Mouse (Mus musculus) cerebellum, postnatal 4 days (tissue): ENCODE measurements at regions not wholly inside any gene's neighbourhood (a gene's known extent, or its start where the extent isn't known, plus 50 kb on each side); places are given as distances from the start of the nearest gene placed in this dataset.
"Not testable (repeated sequence)": the region's sequence is repeated elsewhere in the genome, so short reads cannot be mapped to it uniquely, and the experiment has no call there.

Experiments used
- DNase-seq, 2 experiments: peaks; one replicate each; pipeline ENCODE4 v3.0.0; 2022; ENCODE audit warnings: low spot score in 2 of 2, mixed read lengths in 1 of 2

DNA sequence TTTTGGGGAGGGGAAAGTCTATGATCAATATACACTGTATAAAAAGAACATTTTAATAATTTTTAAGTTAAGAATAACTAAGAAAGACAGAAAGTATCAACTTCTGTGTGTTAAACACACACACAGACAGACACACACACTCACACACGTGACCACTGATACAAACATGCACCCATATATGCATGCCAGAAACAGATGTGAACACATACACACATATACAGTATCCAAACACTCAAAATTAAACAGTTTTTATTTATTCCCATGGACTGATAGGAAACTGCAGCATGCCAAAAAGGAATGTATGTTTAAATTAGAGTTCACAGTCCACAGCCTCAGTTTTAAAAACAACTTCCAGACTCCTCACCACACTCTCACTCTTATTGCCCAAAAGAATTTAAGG is 203.4 kb upstream of the Tbl1x start:
- no peak for DNase-seq

DNA sequence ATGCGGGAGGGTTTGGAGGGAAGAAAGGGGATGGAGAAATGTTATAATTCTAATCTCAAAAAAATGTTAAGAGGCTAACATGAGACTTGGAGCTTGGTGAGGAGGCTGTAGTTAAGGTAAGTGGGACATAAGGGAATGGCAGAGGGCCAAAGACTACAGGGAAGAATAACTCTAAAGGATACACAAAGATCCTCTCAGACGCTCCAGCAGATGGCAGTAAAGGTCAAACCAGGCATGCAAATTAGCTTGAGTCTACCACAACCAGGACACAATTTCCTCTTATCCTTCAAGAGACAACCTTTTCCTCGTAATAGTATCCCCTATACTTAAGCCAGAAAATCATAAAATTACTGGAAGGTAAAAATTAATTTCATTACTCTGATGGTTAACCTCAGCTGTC is 196.4 kb upstream of the Tbl1x start:
- DNase-seq: peak in 1 of 2 experiments; percentile 11

DNA sequence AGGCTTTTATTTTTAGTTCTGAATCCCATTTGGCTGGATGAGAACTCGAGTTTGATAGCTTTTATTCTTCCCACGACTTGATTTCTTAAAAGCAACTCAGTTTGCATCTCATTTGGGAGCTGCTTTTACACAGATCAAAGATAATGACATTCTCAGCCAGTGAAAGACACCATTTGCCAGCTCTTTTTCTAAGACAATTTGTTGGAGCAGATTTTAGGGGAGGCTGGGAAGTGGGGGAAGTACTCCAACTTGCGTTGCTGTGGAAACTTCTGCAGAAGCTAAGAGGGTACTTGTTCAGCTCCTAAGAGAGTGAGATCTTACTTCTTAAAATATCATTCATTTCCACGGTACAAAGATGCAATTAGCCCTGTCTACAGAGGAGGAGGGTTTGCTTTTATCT is 187.2 kb upstream of the Tbl1x start:
- DNase-seq: no peak

DNA sequence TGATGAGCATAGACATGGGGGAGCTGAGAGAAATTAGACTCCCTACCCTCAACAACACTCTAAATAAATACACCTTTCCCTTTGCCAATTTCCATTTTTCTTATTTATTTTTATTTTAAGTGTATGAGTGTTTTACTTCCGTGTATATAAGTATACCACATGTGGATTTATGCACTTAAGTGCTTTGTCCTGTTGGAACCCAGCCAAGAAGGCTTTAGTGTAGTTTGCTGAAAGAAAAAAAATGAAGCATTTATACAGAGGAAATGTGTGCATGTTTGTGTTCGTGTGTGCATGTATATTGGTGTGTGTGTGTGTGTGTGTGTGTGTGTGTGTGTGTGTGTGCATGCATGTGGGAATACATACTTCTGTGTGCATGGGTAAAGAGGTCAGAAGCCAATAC is 157.6 kb upstream of the Tbl1x start:
- DNase-seq: no peak

DNA sequence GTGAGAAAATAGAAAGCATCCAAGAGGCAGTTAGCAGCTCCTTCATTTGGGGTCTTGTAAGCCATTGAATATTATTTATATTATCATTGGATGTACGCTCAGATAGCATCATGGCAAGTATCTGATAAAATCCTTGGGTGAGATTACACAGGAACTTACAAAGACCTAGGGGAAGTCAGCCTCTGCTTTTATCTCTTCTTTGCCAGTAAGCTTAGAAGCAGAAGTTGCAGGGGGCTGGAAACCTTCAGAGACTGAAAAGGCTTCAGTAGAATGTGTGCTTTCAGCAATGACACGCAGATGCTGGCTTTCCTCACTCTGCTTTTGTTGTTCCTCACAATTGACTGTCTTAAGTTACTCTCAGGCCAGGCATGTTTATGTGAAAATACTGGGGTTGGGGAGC is 150.3 kb upstream of the Tbl1x start:
- DNase-seq: no peak

DNA sequence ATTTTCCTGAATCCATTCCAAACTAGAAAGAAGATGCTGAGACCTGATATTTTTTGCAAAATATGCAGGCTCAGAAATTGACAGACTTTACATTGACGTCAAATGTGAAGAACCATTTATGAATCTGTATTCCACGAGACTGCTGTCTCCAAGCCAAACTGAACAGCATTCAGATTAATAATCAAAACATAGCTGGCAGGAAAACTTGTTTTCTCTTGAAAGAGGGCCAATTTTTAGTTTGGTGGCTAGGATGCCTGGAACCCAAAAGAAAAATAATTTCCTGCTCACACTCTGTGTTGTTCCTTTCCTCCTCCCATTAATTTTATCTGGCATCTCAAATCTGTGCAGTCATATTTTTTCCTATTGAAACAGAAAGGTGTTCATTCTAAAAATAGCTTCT is 149.7 kb upstream of the Tbl1x start:
- DNase-seq: no peak

DNA sequence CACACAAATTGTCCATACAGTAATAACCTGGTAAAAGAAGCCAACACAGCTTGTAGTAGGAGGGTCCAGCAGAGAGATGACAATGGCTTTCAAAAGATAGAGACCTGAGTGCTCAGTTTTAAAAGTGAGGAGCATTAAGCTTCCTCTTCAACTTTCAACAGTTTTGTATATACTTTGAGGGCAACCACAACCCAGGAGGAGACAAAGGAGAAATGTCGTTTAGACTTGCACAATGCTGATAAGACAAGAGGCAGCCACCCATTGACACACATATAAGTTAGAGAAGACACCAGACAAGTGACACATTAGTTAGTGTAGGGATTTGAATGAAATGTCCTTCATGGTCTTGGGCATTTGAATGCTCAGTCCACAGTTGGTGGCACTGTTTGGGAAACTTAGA is 147.2 kb upstream of the Tbl1x start:
- DNase-seq: no peak

DNA sequence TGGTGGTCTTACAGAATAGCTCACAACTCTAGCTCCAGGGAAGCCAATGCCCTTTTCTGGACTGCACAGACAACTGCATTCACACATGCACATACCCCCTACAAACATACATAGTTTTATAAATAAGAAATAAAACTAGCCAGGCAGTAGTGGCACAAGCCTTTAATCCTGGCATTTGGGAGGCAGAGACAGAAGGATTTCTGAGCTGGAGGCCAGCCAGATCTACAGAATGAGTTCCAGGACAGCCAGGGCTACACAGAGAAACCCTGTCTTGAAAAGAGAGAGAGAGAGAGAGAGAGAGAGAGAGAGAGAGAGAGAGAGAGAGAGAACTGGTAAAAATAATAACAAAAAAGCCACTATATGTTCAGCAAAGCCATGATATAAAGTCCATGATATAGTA is 143.5 kb upstream of the Tbl1x start:
- no peak for DNase-seq

DNA sequence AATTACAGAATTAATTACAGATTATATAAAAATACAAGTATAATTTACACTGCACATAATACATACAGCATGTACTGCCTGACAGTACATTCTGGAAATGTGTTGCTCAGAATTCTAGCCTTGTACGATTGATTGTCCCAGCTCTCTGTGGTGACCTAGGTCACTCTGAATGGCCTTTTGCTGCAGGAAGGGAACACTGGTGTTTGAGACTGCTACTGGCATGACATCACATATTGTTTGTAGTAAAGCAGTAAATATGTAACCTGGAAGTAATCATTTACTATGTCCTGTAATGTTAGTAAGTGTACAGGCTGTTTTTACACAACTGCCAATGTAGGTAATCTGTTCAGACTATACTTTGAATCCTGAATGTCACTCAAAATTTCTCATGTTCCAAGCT is 123.5 kb upstream of the Tbl1x start:
- no peak for DNase-seq

DNA sequence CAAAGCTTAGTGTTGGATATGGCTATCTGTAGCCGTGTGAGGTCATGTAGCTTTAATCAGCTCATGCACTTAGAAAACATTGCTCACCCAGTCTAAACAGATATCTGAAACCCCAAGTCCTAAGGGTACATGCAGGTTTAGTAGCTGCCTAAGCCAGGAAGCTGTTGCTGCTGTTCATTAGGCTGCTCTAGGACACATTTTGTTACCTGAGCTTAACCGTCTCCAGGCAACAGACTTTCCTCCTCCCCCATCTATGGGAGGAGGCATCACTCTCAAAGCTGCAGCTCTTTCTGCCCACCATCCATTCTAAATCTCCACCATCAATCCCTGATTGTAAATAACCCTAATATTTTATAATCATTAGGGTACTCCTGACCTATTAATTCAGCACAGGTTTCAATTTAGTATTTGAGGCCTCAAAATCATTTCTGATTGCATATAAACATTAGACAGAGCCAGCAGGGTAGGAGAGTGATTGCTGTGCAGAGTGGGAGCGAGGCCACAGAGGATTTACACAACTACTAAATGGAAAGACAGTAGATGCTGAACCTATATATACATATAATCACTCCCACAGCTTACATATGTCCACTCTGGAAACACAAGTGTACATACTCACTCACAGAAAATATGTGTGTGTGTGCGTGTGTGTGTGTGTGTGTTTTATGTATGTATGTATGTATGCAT is 118.9 kb upstream of the Tbl1x start:
- DNase-seq: no peak

DNA sequence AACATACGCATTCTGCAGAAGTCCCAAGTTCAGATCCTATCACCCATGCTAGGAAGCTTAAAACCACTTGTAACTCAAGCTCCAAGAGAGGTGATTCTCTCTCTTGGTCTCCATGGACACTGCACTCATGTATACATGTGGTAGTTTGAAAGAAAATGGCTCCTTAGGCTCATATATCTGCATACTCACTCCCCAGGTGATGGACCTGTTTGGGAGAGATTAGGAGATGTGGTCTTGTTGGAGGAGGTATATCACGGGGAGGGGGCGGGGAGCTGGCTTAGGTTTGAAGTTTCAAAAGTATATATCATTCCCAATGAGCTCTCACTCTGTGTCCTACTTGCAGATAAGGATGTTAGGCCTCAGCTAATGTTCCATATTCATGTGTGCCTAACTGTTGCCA is 103.9 kb upstream of the Tbl1x start:
- DNase-seq: no peak

DNA sequence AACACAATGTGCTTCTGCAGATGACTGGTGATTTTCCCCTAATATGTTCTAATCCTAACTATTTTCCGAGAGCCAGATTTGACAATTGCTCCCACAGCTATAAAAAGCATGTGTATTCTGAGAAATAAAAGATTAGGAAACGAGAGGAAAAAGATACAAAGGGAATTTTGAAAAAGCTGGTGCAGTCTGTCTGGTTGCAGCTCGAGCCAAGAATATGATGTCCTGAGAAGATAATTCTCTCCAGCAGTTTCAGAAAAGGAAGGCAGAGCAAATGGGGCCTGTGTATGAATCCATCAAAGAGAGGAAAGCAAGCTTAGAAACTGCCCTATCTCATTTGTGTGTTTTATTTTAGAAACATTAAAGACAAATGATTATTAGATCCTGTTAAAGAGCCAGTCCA is 102.9 kb upstream of the Tbl1x start:
- DNase-seq: no peak

DNA sequence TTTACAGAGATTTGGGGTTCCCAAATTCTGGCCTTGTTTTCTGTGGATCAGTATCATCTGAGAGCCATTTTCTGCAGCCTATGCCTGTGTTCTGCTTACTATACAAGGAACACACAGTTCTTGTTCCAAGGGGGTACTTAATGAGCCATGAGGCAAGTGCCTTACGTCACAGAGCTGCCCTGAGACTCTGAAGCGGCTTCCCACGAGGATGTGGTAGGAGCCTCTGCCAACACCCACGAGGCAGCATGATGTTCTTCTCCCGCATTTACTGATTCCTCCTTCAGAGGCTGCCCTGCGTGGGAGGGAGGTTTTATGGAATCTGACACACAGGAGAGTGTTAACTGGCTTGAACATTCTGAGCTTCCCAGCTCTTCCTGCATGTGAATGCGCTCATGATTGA is 101.4 kb upstream of the Tbl1x start:
- no peak for DNase-seq

DNA sequence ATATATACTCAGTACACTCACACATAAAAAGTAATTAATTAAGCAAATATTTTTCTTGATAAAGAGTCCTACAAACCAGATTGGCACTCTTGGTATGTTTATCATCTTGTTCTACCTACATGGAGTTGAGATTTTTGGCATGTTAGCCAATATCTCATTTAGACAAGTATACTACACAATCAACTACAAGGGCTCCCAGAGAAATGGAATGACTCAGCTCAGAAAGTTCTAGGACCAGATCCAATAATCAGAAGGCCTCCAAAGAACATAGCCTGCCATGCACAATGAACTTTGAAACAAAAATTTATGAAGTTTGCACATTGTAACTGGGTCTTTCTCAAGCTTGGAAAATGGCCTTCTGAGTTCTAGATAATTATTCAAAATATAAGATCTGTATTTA is 100.0 kb upstream of the Tbl1x start:
- DNase-seq: no peak

DNA sequence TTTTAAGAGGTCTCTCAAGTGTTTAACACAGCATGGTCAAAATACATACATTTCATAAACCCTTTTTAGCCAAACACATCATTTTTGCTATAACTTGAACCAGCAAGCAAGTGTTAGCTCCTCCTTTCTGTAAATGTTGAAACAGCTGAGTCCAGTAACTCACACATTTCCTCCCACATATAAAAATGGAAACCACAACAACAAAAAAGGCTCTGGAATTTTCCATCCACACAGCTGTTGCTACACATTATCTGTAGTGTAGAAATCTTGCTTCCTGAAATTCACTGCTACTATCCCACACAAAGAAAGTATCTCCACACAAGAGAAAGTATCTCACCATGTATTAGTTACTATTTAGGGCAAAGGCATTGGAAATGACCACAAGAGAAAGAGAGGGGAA is 96.7 kb upstream of the Tbl1x start:
- DNase-seq: no peak

DNA sequence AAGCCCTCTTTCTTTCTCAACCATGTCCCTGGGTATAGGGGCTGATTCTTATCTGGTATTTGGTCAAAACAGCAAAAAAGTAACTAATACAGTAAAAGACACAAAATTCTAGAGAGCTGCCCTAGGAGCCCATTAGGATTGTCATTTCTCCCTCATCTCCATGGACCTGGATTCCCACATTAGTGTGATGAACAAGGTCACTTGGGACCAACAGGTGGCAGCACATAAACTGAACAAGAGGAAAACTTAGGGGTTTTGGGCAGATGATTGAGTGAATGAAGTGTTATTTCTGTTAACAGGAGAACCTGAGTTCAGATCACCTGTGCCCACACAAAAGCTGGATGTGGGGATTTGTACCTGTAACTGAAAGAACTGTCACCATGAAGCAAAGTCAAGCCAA is 93.0 kb upstream of the Tbl1x start:
- no peak for DNase-seq

DNA sequence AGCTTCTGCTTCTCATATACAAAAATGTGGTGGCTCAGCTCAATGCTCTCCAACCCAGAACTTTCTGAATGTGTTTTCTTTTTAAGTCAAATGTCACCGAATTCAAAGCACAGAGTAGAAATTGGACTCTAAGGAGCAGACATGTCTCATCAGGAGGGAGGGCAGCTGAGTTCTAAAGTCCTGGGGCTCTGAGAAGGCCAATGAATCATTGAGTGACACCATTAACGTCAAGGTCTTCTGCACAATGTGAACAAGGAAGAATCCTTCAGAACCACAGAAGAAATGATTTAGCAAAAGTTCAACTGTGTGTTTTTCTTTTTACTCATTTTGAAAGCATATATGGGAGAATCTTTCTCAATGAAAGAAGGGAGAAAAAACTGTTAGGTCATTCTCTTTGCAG is 88.6 kb upstream of the Tbl1x start:
- DNase-seq: no peak

DNA sequence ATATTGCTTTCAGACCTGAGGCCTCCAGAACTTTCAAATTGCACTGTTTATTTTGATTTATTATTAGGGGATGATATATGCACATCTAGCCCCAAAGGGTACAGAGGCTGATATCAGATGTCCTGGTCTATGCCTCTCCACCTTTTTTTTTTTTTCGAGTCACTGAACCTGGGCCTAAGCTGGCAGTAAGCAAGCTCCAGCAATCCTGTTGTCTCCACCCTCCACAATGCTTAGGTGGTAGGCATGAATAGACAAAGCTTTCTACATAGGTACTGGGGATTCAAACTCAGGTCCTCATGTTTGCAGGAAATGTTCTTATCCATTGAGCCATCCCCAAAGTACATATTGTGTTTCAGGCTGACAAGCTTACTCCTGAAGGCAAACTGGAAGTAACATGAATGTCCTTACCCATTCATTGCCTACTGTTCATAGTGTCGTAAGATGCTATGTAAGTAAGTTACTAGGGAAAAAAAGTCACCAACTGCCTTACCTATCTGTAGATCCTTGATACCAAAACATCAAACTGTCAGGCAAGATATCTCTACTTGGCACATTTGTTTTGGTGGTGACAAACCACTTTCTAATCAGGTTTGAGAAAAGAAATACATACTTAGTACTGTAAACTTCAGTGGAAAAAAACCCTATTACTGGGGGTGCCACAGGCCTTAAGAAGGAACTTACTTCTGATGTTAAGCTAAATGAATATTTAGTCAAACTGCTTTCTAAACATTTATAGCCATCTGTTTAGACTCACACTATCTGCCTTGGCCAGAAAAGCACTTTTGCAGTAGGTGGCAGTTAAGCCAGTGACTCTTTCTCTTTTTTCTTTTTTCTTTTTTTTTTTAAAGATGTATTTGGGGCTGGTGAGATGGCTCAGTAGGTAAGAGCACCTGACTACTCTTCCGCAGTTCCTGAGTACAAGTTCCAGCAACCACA is 85.8 kb upstream of the Tbl1x start:
- no peak for DNase-seq

DNA sequence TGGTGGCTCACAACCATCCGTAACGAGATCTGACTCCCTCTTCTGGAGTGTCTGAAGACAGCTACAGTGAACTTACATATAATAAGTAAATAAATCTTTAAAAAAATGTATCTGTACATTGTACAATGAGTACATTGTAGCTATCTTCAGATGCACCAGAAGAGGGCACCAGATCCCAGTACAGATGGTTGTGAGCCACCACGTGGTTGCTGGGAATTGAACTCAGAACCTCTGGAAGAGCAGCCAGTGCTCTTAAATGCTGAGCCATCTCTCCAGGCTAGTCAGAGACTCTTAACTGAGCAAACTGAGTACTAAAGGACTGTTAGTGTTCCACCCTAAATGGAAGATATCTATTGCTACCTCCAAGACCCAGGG is 85.1 kb upstream of the Tbl1x start:
- not testable (repeated sequence) for DNase-seq

DNA sequence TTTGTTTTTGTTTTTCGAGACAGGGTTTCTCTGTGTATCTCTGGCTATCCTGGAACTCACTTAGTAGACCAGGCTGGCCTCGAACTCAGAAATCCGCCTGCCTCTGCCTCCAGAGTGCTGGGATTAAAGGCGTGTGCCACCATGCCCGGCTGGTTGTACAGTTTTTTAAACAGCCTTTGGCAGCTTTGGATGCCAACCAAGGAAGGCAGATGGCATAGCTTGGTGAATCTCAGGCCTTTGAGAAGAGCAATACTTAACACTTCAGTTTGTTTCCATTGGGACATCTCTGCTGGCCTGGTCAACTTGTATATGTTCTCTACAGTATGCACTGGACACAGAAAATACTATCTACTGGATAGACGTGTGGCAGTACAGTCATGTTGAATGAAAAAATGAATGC is 84.0 kb upstream of the Tbl1x start:
- DNase-seq: not testable (repeated sequence)

DNA sequence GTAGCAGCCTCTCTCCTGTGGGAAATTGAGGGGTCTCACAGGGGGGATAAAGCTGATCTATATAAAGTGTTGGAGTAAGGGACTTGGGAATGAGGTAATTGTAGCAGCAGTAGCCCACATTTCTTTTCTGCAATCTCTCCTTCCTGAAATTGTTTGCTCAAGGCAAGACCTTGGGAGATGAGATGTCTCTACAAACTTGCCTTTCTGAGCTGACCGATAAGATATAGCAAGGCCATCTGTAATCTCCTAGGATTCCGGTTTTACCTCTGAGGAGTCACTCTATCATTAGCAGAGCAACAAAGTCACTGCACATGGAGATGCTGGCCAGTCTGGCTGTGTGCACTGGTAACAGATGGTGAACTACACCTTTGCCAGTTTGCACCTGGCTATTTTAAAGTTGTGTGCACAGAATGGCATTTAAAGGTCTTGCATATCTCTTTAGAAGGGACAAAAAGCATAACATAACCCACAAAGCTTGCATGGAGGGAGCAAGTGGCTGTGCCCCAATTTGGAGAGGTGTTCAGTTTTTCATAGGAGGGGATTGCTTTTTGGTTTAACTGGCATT is 78.7 kb upstream of the Tbl1x start:
- DNase-seq: no peak

DNA sequence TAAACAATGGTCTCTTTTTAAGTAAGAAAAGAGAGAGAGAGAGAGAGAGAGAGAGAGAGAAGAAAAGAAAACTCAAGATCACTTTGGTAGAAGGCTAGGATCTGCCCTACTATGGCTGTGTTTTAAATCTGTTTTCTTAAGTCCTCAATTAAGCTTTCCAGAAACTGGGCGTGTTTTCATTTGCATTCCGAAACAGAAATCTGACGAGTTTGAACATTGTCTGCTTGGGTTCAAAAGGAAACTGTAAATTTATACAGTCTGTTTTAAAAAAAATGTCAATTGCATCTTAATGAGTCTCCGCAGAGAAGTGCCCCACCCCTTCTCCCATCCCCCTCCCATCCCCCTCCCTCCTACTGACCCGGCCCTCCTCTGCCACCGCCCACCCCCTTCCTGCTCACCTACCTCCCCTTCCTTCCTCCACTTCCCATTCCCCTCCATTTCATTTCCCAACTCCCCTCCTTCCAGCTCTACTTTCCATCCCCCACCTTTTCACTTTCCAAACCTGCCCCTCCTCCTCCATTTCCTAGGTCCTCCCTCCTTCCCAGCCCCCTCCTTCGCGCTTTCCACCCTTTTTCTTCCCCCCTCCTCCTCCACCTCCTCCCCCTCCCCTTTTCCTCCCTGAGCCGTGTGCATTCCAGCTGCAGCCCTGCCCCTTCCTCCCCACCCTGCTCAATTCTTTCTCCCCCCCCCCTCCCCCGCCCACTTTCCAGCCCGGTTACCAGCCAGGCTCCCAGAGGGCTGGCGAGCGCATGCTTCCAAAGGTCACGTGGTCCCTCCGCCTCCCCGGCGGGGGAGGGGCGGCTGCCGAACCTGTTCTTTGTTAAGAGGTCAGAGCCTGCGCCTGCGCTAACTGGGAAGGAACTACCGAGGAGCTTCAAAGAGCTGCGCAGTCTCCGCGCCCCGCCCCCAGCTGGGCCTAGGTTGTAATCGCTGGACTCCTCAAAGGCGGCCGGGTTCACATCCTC is 77.7 kb upstream of the Tbl1x start:
- peak; percentile 80 to 93 for DNase-seq
